Mouse (Mus musculus): Measurements from ENCODE around the gene Rgs7.
A peak's percentile ranks its signal among the peaks of the same experiment; 100 is the strongest.

The Rgs7 gene

DNA sequence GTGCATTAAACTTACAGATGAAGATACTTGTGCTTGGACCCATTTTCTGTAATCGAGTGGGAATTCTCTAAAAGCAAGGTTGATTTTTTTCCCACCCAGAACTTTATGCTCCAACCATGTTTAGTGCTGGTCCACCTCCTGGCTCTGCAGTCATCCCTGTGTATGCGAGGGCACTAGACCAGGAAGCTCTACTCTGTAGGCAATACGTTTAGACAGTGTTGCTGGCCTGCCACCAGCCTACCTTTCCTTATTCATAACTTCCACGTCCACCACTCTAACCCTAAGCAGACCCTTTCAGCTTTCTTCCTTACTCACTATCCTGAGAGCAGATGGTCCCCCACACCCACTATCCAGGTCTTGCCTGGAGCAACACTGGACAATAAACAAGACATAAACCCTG is 452.3 kb downstream of the Rgs7 start:
- Histone ChIP-seq H3K9me3 (ENCODE audit: low read length) (peaks cover 11% of the 10 kb centered on the region), H3K4me1 (replicated peaks; ENCODE audit: low read depth, low read length) (peaks cover 12% of the 10 kb centered on the region), H3K36me3 (ENCODE audit: insufficient read depth, low read length) (no peaks in the 10 kb centered on the region), H3K27me3 (ENCODE audit: insufficient read depth, low read length) (no peaks in the 10 kb centered on the region), H3K4me3 (replicated peaks; ENCODE audit: low read length) (no peak overlapping the region)
- no peak for TF ChIP-seq NANOG (IDR thresholded peaks at IDR 0.05; ENCODE audit: borderline replicate concordance, low read length)
- no peak for TF ChIP-seq POU5F1 (IDR thresholded peaks at IDR 0.05; ENCODE audit: borderline replicate concordance, low read length)
- TF ChIP-seq CTCF (conservative IDR thresholded peaks at IDR 0.05; ENCODE audit: low read length): no peak

DNA sequence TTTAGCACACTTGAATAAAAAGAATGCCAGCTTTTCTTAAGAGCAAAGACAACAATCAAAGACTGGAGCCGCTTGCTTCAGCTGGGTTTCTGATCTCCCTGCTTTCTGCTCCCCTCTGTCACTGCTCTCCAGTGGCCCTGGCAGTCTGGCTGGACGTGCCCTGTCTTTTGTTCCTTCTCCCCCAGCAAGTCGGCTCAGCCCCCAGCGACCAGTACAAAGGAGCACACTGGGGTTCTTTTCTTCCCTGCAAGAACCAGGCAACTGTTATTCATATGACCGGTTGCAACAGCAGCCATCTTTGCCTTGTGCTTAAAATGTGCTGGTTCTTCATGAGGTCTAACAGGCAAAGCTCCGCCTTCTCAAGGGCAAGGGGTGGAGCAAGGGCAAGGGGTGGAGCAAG is 452.7 kb downstream of the Rgs7 start:
- peaks cover 12% of the 10 kb centered on the region for H3K4me1 ChIP-seq (replicated peaks; ENCODE audit: low read depth, low read length)
- no peaks in the 10 kb centered on the region for H3K36me3 ChIP-seq (ENCODE audit: insufficient read depth, low read length)
- H3K9me3 ChIP-seq (ENCODE audit: low read length): peaks cover 11% of the 10 kb centered on the region
- TF ChIP-seq NANOG (IDR thresholded peaks at IDR 0.05; ENCODE audit: borderline replicate concordance, low read length): no peak
- H3K4me3 ChIP-seq (replicated peaks; ENCODE audit: low read length): no peak overlapping the region
- no peaks in the 10 kb centered on the region for H3K27me3 ChIP-seq (ENCODE audit: insufficient read depth, low read length)

DNA sequence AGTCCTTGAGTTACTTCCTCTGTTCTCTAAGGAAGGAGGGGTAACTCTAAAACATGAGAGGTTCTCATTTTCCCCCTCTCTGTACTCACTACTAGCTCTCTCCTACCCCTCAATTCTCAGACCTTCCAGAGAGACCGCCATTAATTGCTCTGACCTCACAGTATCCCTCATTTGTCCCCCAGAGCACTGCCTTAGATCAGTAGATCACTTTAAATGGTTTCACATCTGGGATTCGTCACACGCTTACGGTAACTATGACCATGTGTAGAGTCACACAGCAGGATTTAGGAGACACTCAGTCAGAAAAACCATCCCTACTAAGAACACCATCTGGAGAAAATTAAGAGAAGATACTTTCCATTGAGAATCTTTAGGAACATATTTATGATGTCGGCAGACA is 456.8 kb downstream of the Rgs7 start:
- TF ChIP-seq NANOG (IDR thresholded peaks at IDR 0.05; ENCODE audit: borderline replicate concordance, low read length): no peak
- no peak for TF ChIP-seq CTCF (conservative IDR thresholded peaks at IDR 0.05; ENCODE audit: low read length)
- TF ChIP-seq POU5F1 (IDR thresholded peaks at IDR 0.05; ENCODE audit: borderline replicate concordance, low read length): no peak
- peaks cover 29% of the 10 kb centered on the region for H3K4me1 ChIP-seq (replicated peaks; ENCODE audit: low read depth, low read length)
- H3K36me3 ChIP-seq (ENCODE audit: insufficient read depth, low read length): no peaks in the 10 kb centered on the region
- no peak overlapping the region for H3K4me3 ChIP-seq (replicated peaks; ENCODE audit: low read length)
- H3K27me3 ChIP-seq (ENCODE audit: insufficient read depth, low read length): no peaks in the 10 kb centered on the region
- peaks cover 11% of the 10 kb centered on the region for H3K9me3 ChIP-seq (ENCODE audit: low read length)

DNA sequence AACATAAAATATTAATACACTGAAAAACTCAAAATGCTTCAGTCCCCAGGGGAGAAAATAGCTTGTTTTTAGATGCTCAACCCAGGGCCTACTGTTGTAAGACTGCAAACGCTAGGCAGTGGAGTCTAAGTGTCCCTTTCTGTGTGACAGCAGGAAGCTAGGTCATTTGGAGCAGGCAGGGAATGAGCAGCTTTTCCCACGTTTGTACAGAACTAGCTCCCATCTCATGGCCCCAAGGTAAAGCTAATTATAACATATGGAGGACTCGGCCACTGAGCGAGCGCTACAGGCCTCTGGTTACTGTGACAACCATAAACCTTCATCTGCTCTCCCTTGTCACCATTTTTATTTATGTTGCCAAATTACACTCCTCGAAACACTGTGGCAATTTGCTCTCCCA is 460.3 kb downstream of the Rgs7 start:
- H3K9me3 ChIP-seq (ENCODE audit: low read length): 0 out of 2 replicates have a peak, but pooled peaks cover 2% of the 10 kb centered on the region
- TF ChIP-seq POU5F1 (IDR thresholded peaks at IDR 0.05; ENCODE audit: borderline replicate concordance, low read length): no peak
- no peak for TF ChIP-seq CTCF (conservative IDR thresholded peaks at IDR 0.05; ENCODE audit: low read length)
- TF ChIP-seq NANOG (IDR thresholded peaks at IDR 0.05; ENCODE audit: borderline replicate concordance, low read length): no peak
- H3K27me3 ChIP-seq (ENCODE audit: insufficient read depth, low read length): no peaks in the 10 kb centered on the region
- no peaks in the 10 kb centered on the region for H3K36me3 ChIP-seq (ENCODE audit: insufficient read depth, low read length)
- peaks cover 39% of the 10 kb centered on the region for H3K4me1 ChIP-seq (replicated peaks; ENCODE audit: low read depth, low read length)
- H3K4me3 ChIP-seq (replicated peaks; ENCODE audit: low read length): no peak overlapping the region

DNA sequence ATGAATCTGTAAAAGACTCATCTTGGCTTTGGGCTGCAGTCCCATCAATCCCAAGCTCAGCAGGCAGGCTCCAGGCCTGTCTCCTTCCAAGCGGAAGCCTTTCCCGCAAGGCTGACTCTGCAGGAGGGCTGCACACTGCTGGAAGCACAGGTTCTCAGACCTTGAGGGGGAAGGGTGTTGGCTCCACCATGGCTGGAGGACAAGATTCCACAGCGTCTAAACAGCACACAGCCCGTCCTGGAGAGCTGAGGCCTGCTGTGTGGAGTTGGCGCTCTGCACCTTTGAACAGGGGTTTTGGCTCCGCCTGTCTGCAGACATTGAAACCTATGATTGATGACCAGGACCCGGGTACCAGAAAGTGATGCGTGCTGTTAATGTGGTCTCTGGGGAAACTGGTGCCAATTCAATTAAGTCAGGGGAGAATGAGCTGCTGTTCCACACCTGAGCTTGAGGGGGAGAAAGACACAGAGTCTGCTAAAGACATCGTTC is 463.5 kb downstream of the Rgs7 start:
- H3K27me3 ChIP-seq (ENCODE audit: insufficient read depth, low read length): no peaks in the 10 kb centered on the region
- no peak for TF ChIP-seq NANOG (IDR thresholded peaks at IDR 0.05; ENCODE audit: borderline replicate concordance, low read length)
- TF ChIP-seq POU5F1 (IDR thresholded peaks at IDR 0.05; ENCODE audit: borderline replicate concordance, low read length): no peak
- no peak for TF ChIP-seq CTCF (conservative IDR thresholded peaks at IDR 0.05; ENCODE audit: low read length)

DNA sequence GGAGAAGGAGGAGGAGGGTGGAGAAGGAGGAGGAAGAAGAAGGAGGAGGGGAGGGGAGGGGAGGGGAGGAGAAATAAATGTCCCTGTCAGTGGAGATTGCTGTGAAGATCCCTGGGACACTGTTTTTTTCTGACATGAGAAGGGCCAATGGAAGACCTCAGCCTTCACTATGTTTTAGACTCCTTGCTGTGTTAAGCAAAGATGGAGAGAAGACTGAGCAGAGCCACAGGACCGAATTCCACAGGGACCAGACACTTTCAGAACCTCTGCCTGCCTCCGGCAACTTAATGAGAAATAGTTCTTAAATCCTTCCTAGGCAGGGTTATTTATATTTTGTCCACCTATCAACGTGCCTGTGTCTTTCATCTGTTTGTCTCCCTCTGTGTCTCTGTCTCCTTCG is 464.0 kb downstream of the Rgs7 start:
- H3K27me3 ChIP-seq (ENCODE audit: insufficient read depth, low read length): no peaks in the 10 kb centered on the region

More for the DNA sequence above, 463.5 kb downstream of the Rgs7 start:
- peak overlapping the region; percentile 39; the same call in 1 of the 2 replicates for H3K4me3 ChIP-seq (replicated peaks; ENCODE audit: low read length)
- H3K4me1 ChIP-seq (replicated peaks; ENCODE audit: low read depth, low read length): peaks cover 65% of the 10 kb centered on the region
- H3K9me3 ChIP-seq (ENCODE audit: low read length): no peaks in the 10 kb centered on the region
- no peaks in the 10 kb centered on the region for H3K36me3 ChIP-seq (ENCODE audit: insufficient read depth, low read length)

DNA sequence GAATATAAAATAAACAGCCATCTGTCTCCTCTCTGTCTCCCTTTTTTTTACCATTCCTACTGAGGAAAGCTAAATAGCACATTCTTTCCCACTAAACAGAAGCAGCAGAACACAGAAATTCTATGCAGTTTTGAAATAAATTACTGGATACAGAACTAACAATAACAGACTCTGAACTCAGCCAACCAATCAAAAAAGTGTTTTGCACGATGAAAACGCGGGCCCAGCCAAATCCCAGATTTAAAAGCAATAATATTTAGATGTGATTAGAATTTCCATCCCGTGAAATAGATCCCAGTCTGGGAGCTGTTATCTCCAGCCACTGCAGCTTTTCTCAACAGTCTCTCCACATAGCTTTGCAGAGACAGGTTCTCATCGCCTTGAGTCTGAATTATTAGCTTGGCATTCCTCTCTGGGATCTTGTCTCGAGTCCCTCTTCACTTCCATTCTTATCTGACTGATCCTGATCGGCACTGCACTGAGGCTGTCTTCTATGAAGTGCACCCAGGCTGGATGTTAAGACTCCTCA is 466.5 kb downstream of the Rgs7 start:
- Histone ChIP-seq H3K4me1 (replicated peaks; ENCODE audit: low read depth, low read length) (peaks cover 52% of the 10 kb centered on the region), H3K27me3 (ENCODE audit: insufficient read depth, low read length) (no peaks in the 10 kb centered on the region), H3K36me3 (ENCODE audit: insufficient read depth, low read length) (no peaks in the 10 kb centered on the region), H3K9me3 (ENCODE audit: low read length) (no peaks in the 10 kb centered on the region), H3K4me3 (replicated peaks; ENCODE audit: low read length) (no peak overlapping the region)
- TF ChIP-seq NANOG (IDR thresholded peaks at IDR 0.05; ENCODE audit: borderline replicate concordance, low read length): no peak

More for the DNA sequence above, 464.0 kb downstream of the Rgs7 start:
- Histone ChIP-seq H3K9me3 (ENCODE audit: low read length) (no peaks in the 10 kb centered on the region), H3K4me3 (replicated peaks; ENCODE audit: low read length) (no peak overlapping the region), H3K36me3 (ENCODE audit: insufficient read depth, low read length) (no peaks in the 10 kb centered on the region), H3K4me1 (replicated peaks; ENCODE audit: low read depth, low read length) (peaks cover 65% of the 10 kb centered on the region)
- TF ChIP-seq CTCF (conservative IDR thresholded peaks at IDR 0.05; ENCODE audit: low read length) (no peak), POU5F1 (IDR thresholded peaks at IDR 0.05; ENCODE audit: borderline replicate concordance, low read length) (no peak), NANOG (IDR thresholded peaks at IDR 0.05; ENCODE audit: borderline replicate concordance, low read length) (no peak)

DNA sequence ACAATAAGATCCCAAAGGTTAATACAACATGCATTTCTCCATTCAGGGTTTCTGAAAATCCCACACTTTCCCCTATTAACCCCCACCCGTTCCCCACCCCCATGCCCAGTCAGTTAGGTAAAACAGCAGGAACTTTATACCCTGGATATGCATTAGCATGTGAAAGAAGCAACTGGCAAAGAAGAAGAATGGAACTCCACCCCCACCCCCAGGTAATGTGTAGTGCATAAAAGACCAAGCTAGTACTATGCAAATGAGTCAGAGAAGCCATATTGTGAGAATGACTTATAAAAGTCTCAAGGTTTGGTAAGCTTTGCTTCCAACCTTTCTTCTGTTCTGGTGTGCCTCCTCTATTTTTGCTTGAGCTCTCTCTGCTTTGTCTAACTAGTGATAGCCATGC is 468.2 kb downstream of the Rgs7 start:
- no peaks in the 10 kb centered on the region for H3K27me3 ChIP-seq (ENCODE audit: insufficient read depth, low read length)
- H3K4me3 ChIP-seq (replicated peaks; ENCODE audit: low read length): no peak overlapping the region
- no peaks in the 10 kb centered on the region for H3K9me3 ChIP-seq (ENCODE audit: low read length)
- no peak for TF ChIP-seq POU5F1 (IDR thresholded peaks at IDR 0.05; ENCODE audit: borderline replicate concordance, low read length)
- TF ChIP-seq CTCF (conservative IDR thresholded peaks at IDR 0.05; ENCODE audit: low read length): no peak
- TF ChIP-seq NANOG (IDR thresholded peaks at IDR 0.05; ENCODE audit: borderline replicate concordance, low read length): no peak
- peaks cover 37% of the 10 kb centered on the region for H3K4me1 ChIP-seq (replicated peaks; ENCODE audit: low read depth, low read length)
- H3K36me3 ChIP-seq (ENCODE audit: insufficient read depth, low read length): no peaks in the 10 kb centered on the region
